32 mouse cellular contexts compared by ENCODE assay signal in the genomic region with DNA sequence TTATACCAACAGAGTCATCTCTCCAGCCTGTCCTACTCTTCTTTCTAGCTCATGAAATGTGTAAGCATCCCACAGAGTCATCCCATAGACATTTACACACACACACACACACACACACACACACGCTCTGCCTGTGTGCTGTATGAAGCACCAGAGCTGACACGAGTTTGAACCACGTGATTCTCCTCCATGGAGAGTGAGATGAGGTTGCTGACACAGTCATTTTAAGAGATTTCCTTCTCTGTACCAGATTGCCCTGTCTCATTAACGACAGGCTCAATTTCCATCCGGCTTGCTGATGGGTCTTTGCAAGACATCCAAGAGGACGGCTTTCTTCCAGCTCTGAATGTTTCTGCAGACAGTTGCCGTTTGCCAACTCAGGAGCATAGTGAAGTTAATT.
DNase-seq lines count a peak whose midpoint lies in the region; ATAC-seq and TF ChIP-seq lines count a peak whose summit lies in the region.
"Had no signal": no experiment of that assay in that cellular context is flagged by ENCODE, and none has a peak within 500 bp of the region (broad histone marks: within the 10 kb centered on the region; RNA-seq: fewer than 3 reads in every experiment).

No protein-coding gene starts in this region.

- WGBS in hindbrain, embryonic 16.5 days, result 71% methylated on average over 7 of the region's 7 CpGs
- WGBS in hindbrain, postnatal 0 days, result 70% methylated on average over 7 of the region's 7 CpGs

- no peak overlapping the region for H3K27ac ChIP-seq in hindbrain, embryonic 16.5 days (ENCODE audit: low read depth, low read length)
- H3K27ac ChIP-seq in hindbrain, postnatal 0 days, result no peak overlapping the region
- H3K27ac ChIP-seq: embryonic facial prominence, embryonic 12.5 days; forebrain, embryonic 10.5 days; heart, adult 2 months; hindbrain, embryonic 13.5 days; limb, embryonic 13.5 days; liver, embryonic 13.5 days; macrophage; midbrain, embryonic 13.5 days; neural tube, embryonic 15.5 days; stomach, embryonic 15.5 days had no signal

- no peaks in the 10 kb centered on the region for H3K36me3 ChIP-seq in hindbrain, embryonic 16.5 days (ENCODE audit: control insufficient read depth, insufficient read depth, low read length)
- no peaks in the 10 kb centered on the region for H3K36me3 ChIP-seq in hindbrain, postnatal 0 days (ENCODE audit: insufficient read depth, low read length)
- H3K36me3 ChIP-seq: embryonic facial prominence, embryonic 12.5 days; forebrain, embryonic 10.5 days; G1E; heart, embryonic 12.5 days; hindbrain, embryonic 13.5 days; limb, embryonic 13.5 days; liver, embryonic 13.5 days; midbrain, embryonic 13.5 days; neural tube, embryonic 15.5 days; stomach, embryonic 15.5 days had no signal

- no peaks in the 10 kb centered on the region for H3K27me3 ChIP-seq in hindbrain, embryonic 16.5 days (replicated peaks; ENCODE audit: control insufficient read depth, insufficient read depth, low read length)
- H3K27me3 ChIP-seq in hindbrain, postnatal 0 days (ENCODE audit: insufficient read depth, low read length), result no peaks in the 10 kb centered on the region
- H3K27me3 ChIP-seq: embryonic facial prominence, embryonic 12.5 days; hindbrain, embryonic 13.5 days; liver, embryonic 13.5 days; midbrain, embryonic 13.5 days; neural tube, embryonic 15.5 days; Patski; stomach, embryonic 15.5 days had no signal

- no peak overlapping the region for H3K9ac ChIP-seq in hindbrain, embryonic 16.5 days (ENCODE audit: low read depth, low read length)
- H3K9ac ChIP-seq in hindbrain, postnatal 0 days (replicated peaks; ENCODE audit: low read length), result no peak overlapping the region
- H3K9ac ChIP-seq: embryonic facial prominence, embryonic 12.5 days; heart, embryonic 12.5 days; hindbrain, embryonic 13.5 days; limb, embryonic 13.5 days; liver, embryonic 13.5 days; midbrain, embryonic 13.5 days; neural tube, embryonic 15.5 days; stomach, embryonic 15.5 days had no signal

- H3K9me3 ChIP-seq in hindbrain, embryonic 16.5 days (ENCODE audit: control insufficient read depth, low read length), result no peaks in the 10 kb centered on the region
- H3K9me3 ChIP-seq in hindbrain, postnatal 0 days (ENCODE audit: low read length), result no peaks in the 10 kb centered on the region
- H3K9me3 ChIP-seq: embryonic facial prominence, embryonic 12.5 days; forebrain, embryonic 10.5 days; heart, embryonic 12.5 days; hindbrain, embryonic 13.5 days; limb, embryonic 13.5 days; liver, embryonic 13.5 days; midbrain, embryonic 13.5 days; neural tube, embryonic 15.5 days; stomach, embryonic 15.5 days had no signal

- H3K4me1 ChIP-seq in hindbrain, embryonic 16.5 days (ENCODE audit: control insufficient read depth, insufficient read depth, low read depth, low read length), result no peaks in the 10 kb centered on the region
- H3K4me1 ChIP-seq in hindbrain, postnatal 0 days (ENCODE audit: insufficient read depth, low read length), result no peaks in the 10 kb centered on the region
- H3K4me1 ChIP-seq: heart, embryonic 12.5 days; limb, embryonic 13.5 days; liver, embryonic 13.5 days; neural tube, embryonic 15.5 days; stomach, embryonic 15.5 days had no signal

- ATAC-seq in hindbrain, embryonic 16.5 days, result peak; percentile 56
- ATAC-seq in hindbrain, postnatal 0 days, result no peak
- ATAC-seq: inflammation-experienced regulatory T-cells, adult 6 months; midbrain, embryonic 13.5 days; Patski had no signal

- H3K4me2 ChIP-seq in hindbrain, embryonic 16.5 days (ENCODE audit: low read length), result no peak overlapping the region
- H3K4me2 ChIP-seq in hindbrain, postnatal 0 days (ENCODE audit: low read depth, low read length), result no peak overlapping the region
- H3K4me2 ChIP-seq: embryonic facial prominence, embryonic 12.5 days; heart, embryonic 12.5 days; hindbrain, embryonic 13.5 days; limb, embryonic 13.5 days; liver, embryonic 13.5 days; midbrain, embryonic 13.5 days; neural tube, embryonic 15.5 days; stomach, embryonic 15.5 days had no signal

- H3K4me3 ChIP-seq in hindbrain, embryonic 16.5 days (ENCODE audit: low read length), result no peak overlapping the region
- no peak overlapping the region for H3K4me3 ChIP-seq in hindbrain, postnatal 0 days (ENCODE audit: low read length)
- H3K4me3 ChIP-seq: embryonic facial prominence, embryonic 12.5 days; forebrain, embryonic 10.5 days; heart, adult 2 months; heart, embryonic 12.5 days; hindbrain, embryonic 13.5 days; limb, embryonic 13.5 days; liver, embryonic 13.5 days; midbrain, embryonic 13.5 days; neural tube, embryonic 15.5 days; stomach, embryonic 15.5 days had no signal

- DNase-seq in cerebellum, postnatal 14 days, result peak; percentile 12
- no peak for DNase-seq in cerebellum, adult 11 months
- DNase-seq in hindbrain, postnatal 0 days (ENCODE audit: low spot score), result no peak
- DNase-seq in MN1 (ENCODE audit: low spot score), result peak; percentile 51
- DNase-seq in retina, postnatal 1 day, result peak; percentile 51
- no peak for DNase-seq in spleen, postnatal 14 days (ENCODE audit: low spot score in 2 of 2)
- DNase-seq: adrenal gland, postnatal 10 days; cerebellum, adult 18-20 months; cerebellum, postnatal 36 days; heart, adult 2 months; heart, postnatal 4 days; kidney, adult 11 months; kidney, postnatal 14 days; layer of hippocampus, adult 9-11 months; liver, embryonic 13.5 days; lung, adult 18-20 months; lung, postnatal 10 days; right cerebral cortex, adult 18-20 months; thymus, postnatal 14 days had no signal

- TF ChIP-seq CTCF in hindbrain, postnatal 0 days (IDR thresholded peaks at IDR 0.05; ENCODE audit: low read depth), result no peak

Comparison
In these comparisons a context has a peak if more than half of its experiments do, and no peak if none do; other contexts are left out.
1. DNase-seq: peak in cerebellum, postnatal 14 days (2 of 2), MN1 (single experiment) and retina, postnatal 1 day (single experiment); none in cerebellum, adult 11 months (single experiment), hindbrain, postnatal 0 days (single experiment) and spleen, postnatal 14 days (0 of 2).